Mouse (Mus musculus) Patski (cell line): Measurements from ENCODE around the gene Camk1d. TPM values are rescaled to one million over a fixed set of nuclear protein-coding genes. Genes with fewer than 3 reads are reported as not detected.
"Not testable (repeated sequence)": the region's sequence is repeated elsewhere in the genome, so short reads cannot be mapped to it uniquely, and the experiment has no call there.

Experiments
- ATAC-seq: fragments of 100-300 bp; one replicate; pipeline ENCODE4 v1.8.0; 2021
- CTCF ChIA-PET: fragments of 350-600 bp; sonication (Branson Sonifier 250); formaldehyde crosslinking; loops from one replicate; lab custom pipeline; 2022; ENCODE audit warnings: inconsistent platforms; lab: Charles Lee
- POLR2A ChIA-PET: fragments of 350-600 bp; sonication (Branson Sonifier 250); formaldehyde crosslinking; loops from one replicate; lab custom pipeline; 2022; ENCODE audit warnings: antibody characterized with exemption, inconsistent platforms; lab: Charles Lee
- DNase-seq: peaks from one replicate; pipeline ENCODE4 v3.0.0-alpha.2; 2011; ENCODE audit warnings: low read depth, low spot score
- H3K27me3 ChIP-seq: fragments of 371-371 bp; one replicate; pipeline ENCODE4 v1.5.1; 2021
- CTCF ChIP-seq: fragments of 100-300 bp; IDR thresholded peaks from one replicate; pipeline ENCODE4 v1.5.1; 2021
- in situ Hi-C: fragments of 300-500 bp; cut with MboI; formaldehyde crosslinking; loops from 3 replicates; pipeline ENCODE4 v1.11.1; 2018; ENCODE audit warnings: low pct_unique_long_range_greater_than_20kb, mixed read lengths
- polyA plus RNA-seq: library from polyadenylated mRNA; unstranded; gene quantifications from one replicate; pipeline ENCODE4 v1.2.3, GENCODE M21; 2021

Gene Camk1d
- polyA plus RNA-seq, 1 experiment from 2014 or later: 2.0 TPM

DNA sequence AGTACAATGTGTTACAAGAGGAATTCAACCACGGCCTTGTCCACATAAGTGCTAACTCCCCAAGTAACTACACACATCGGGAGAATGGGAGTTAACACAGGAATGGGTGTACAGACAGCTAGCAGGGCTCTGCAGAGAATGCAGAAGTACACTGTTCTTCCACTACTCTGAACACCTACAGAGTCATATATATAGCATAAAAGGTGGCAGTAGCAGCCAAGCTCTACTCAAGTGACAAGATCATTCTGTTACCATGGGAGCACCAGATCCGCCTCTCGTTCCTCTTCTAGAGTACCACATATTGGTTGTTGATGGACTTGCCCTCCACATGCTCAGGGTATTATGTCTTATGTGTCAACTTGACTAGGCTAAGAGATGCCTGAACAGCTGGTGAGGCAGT lies 165.4 kb downstream of the Camk1d start:
- no peak for ATAC-seq
- CTCF ChIA-PET: no interaction called here
- no peak for DNase-seq
- H3K27me3 ChIP-seq: peaks cover 9% of the 10 kb centered on the region
- no peak for TF ChIP-seq CTCF
- in situ Hi-C loops: no loop called here
- POLR2A ChIA-PET: no interaction called here

- in situ Hi-C loops: no loop called here
- no peak for DNase-seq
- no peak for ATAC-seq
- CTCF ChIA-PET: no interaction called here
- no peak for TF ChIP-seq CTCF
- H3K27me3 ChIP-seq: peaks cover 13% of the 10 kb centered on the region
- POLR2A ChIA-PET: no interaction called here
These were observed 173.4 kb downstream of the Camk1d start for GRCm38 (mm10) chr2:5540870-5541269.

DNA sequence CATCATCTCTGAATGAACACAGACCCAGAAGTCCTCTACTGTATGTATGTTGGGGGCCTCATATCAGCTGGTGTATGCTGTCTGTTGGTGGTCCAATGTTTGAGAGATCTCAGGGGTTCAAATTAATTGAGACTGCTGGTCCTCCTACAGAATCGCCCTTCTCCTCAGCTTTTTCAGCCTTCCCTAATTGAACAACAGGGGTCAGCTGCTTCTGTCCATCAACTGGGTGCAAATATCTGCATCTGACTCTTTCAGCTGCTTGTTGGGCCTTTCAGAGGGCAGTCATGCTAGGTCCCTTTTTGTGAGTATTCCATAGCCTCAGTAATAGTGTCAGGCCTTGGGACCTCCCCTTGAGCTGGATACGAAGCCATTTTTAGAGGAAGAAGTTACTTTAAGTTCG lies 174.4 kb downstream of the Camk1d start:
- peaks cover 10% of the 10 kb centered on the region for H3K27me3 ChIP-seq
- POLR2A ChIA-PET, CTCF ChIA-PET, ATAC-seq, in situ Hi-C loops, DNase-seq: not testable (repeated sequence)

GRCm38 (mm10) chr2:5533868-5534267 lies 180.4 kb downstream of the Camk1d start:
- no peak for TF ChIP-seq CTCF
- DNase-seq: no peak
- POLR2A ChIA-PET: no interaction called here
- in situ Hi-C loops: no loop called here
- CTCF ChIA-PET: no interaction called here
- H3K27me3 ChIP-seq: peaks cover 3% of the 10 kb centered on the region
- ATAC-seq: no peak

GRCm38 (mm10) chr2:5529992-5530391 lies 184.3 kb downstream of the Camk1d start:
- no peak for ATAC-seq
- DNase-seq: no peak
- CTCF ChIA-PET: no interaction called here
- peaks cover 3% of the 10 kb centered on the region for H3K27me3 ChIP-seq
- in situ Hi-C loops: no loop called here
- POLR2A ChIA-PET: no interaction called here
- TF ChIP-seq CTCF: no peak

GRCm38 (mm10) chr2:5519221-5519669 lies 195.1 kb downstream of the Camk1d start:
- in situ Hi-C loops: no loop called here
- DNase-seq: no peak
- ATAC-seq: no peak
- no peak for TF ChIP-seq CTCF
- peaks cover 6% of the 10 kb centered on the region for H3K27me3 ChIP-seq
- POLR2A ChIA-PET: no interaction called here
- CTCF ChIA-PET: no interaction called here

- ATAC-seq: no peak
- no peak for TF ChIP-seq CTCF
- ChIA-PET POLR2A (no interaction called here), CTCF (interaction anchor here (1.2 kb wide), 1 partner anchor 10 kb away, joined by 4 read pairs; no protein-coding TSS in a partner anchor)
- in situ Hi-C loops: no loop called here
- no peaks in the 10 kb centered on the region for H3K27me3 ChIP-seq
- DNase-seq: no peak
These were observed 199.2 kb downstream of the Camk1d start for GRCm38 (mm10) chr2:5515106-5515505.

- DNase-seq (no peak), ATAC-seq (no peak)
- CTCF ChIA-PET: no interaction called here
- in situ Hi-C loops: no loop called here
- no peaks in the 10 kb centered on the region for H3K27me3 ChIP-seq
- no peak for TF ChIP-seq CTCF
- POLR2A ChIA-PET: no interaction called here
These were observed 200.2 kb downstream of the Camk1d start for GRCm38 (mm10) chr2:5514095-5514494.

DNA sequence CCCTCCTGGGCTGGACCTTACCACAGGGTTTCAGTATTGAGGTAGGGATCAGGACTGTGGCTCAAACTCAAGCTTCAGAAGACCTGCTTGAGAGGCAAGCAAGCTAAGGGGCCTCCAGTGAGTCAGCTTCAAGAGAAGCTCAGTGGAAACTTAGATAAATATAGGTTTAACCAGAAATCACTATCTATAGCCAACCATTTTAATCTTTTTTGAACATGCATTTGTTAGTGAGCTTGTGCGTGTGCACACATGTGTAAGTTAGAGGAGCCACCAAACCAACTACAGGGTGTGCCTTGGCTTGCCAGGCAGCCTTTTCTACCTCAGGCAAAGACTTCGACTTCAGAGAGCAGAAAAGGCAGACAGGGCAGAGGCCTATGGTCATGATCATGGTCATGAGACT lies 200.7 kb downstream of the Camk1d start:
- ATAC-seq (no peak), DNase-seq (no peak)
- no peaks in the 10 kb centered on the region for H3K27me3 ChIP-seq
- ChIA-PET POLR2A (no interaction called here), CTCF (no interaction called here)
- TF ChIP-seq CTCF: no peak
- in situ Hi-C loops: no loop called here

DNA sequence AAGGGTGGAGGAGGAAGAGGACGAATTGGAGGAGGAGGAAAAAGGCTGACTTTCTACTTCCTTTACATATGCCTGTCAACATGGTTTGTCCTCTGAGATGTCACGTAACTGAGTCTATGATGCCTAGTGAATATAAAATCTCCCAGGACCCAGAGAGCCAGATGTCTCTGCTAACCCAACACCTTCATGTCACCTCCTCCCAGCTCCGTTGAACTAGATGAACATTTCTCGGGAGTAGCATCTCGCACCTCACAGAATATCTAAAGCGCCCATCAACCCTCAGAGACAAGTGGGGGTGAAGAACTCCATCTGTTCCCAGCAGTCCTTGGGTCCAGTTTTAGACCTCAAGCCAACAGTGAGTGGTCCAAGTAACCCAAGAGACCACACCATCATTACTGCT lies 204.3 kb downstream of the Camk1d start:
- ATAC-seq (no peak), DNase-seq (no peak)
- in situ Hi-C loops: no loop called here
- TF ChIP-seq CTCF: no peak
- ChIA-PET POLR2A (no interaction called here), CTCF (no interaction called here)
- H3K27me3 ChIP-seq: peaks cover 9% of the 10 kb centered on the region

- in situ Hi-C loops: no loop called here
- peaks cover 16% of the 10 kb centered on the region for H3K27me3 ChIP-seq
- DNase-seq (no peak), ATAC-seq (no peak)
- TF ChIP-seq CTCF: no peak
- POLR2A ChIA-PET: no interaction called here
- CTCF ChIA-PET: no interaction called here
These were observed 214.7 kb downstream of the Camk1d start for GRCm38 (mm10) chr2:5499620-5500019.

DNA sequence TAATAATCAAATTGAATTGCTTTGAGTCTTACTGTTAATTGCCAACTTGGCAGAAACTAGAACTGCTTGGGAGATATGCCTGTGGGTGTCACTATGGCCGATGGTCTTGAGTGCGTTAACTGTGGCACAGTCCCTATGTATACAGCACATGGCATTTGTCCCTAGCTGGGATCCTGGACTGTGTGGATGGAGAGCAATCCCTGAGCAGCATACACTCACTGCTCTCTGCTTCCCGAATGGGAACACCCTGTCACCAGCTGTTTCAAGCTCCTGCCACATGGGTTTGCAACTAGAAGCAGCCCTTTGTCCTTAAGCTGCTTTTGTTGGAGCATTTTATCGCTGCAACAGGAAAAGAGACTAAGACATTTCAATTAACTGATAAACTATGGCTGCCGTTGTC lies 224.4 kb downstream of the Camk1d start:
- ChIA-PET POLR2A (no interaction called here), CTCF (interaction anchor here (1.5 kb wide), 1 partner anchor 8 kb away, joined by 3 read pairs; no protein-coding TSS in a partner anchor)
- ATAC-seq (no peak), DNase-seq (no peak)
- in situ Hi-C loops: no loop called here
- H3K27me3 ChIP-seq: peaks cover 3% of the 10 kb centered on the region
- TF ChIP-seq CTCF: no peak
